Mouse (Mus musculus): ENCODE results near the gene Gm20388.

GRCm38 (mm10) chr8:121806126-121806525 lies 1895.5 kb downstream of the Gm20388 start:
- TF ChIP-seq CTCF (IDR thresholded peaks at IDR 0.05; ENCODE audit: borderline replicate concordance, extremely low read depth, insufficient read depth, insufficient read length) = no peak
- TF ChIP-seq POLR2A (IDR thresholded peaks at IDR 0.05; ENCODE audit: borderline replicate concordance, extremely low read depth, insufficient read depth, insufficient read length, poor library complexity, severe bottlenecking) = no peak

All from brain, embryonic 14.5 days (tissue).